Mouse (Mus musculus): ENCODE measurements around the gene Mta2. TPM values are rescaled to one million over a fixed set of nuclear protein-coding genes. Genes with fewer than 3 reads are reported as not detected.

Gene Mta2
- polyA plus RNA-seq, 1 experiment from 2014 or later = 202 TPM

GRCm38 (mm10) chr19:8919000-8919399, 22.7 kb upstream of the Mta2 start:
- 94% methylated on average over 3 of the region's 3 CpGs for WGBS
- H3K4me3 ChIP-seq = no peak overlapping the region
- no peak for DNase-seq (ENCODE audit: extremely low spot score, low spot score)
- peaks cover 48% of the 10 kb centered on the region for H3K36me3 ChIP-seq (replicated peaks)
- H3K27me3 ChIP-seq (ENCODE audit: poor library complexity, severe bottlenecking) = no peaks in the 10 kb centered on the region
- no peak overlapping the region for H3K27ac ChIP-seq
- no peaks in the 10 kb centered on the region for H3K9me3 ChIP-seq
- peaks cover 24% of the 10 kb centered on the region for H3K4me1 ChIP-seq

- H3K9me3 ChIP-seq = no peaks in the 10 kb centered on the region
- DNase-seq (ENCODE audit: extremely low spot score, low spot score) = no peak
- H3K27ac ChIP-seq = peak overlapping the region; percentile 92
- H3K36me3 ChIP-seq (replicated peaks) = peaks cover 45% of the 10 kb centered on the region
- H3K4me3 ChIP-seq = peak overlapping the region; percentile 89
- 68% methylated on average over 6 of the region's 6 CpGs for WGBS
- H3K27me3 ChIP-seq (ENCODE audit: poor library complexity, severe bottlenecking) = no peaks in the 10 kb centered on the region
- H3K4me1 ChIP-seq = peaks cover 24% of the 10 kb centered on the region
Measured at GRCm38 (mm10) chr19:8919684-8920072, 22.0 kb upstream of the Mta2 start.

GRCm38 (mm10) chr19:8920073-8920736, 21.5 kb upstream of the Mta2 start, which contains the start of gene B3gat3:
Gene B3gat3 (plus strand): TSS chr19:8920374.
- WGBS = 3% methylated on average over 50 of the region's 50 CpGs

GRCm38 (mm10) chr19:8920836-8921291, 20.8 kb upstream of the Mta2 start:
- Histone ChIP-seq H3K4me3 (peak overlapping the region; percentile 89), H3K27ac (peak overlapping the region; percentile 92), H3K36me3 (replicated peaks) (peaks cover 42% of the 10 kb centered on the region), H3K4me1 (peaks cover 24% of the 10 kb centered on the region), H3K9me3 (no peaks in the 10 kb centered on the region), H3K27me3 (ENCODE audit: poor library complexity, severe bottlenecking) (no peaks in the 10 kb centered on the region)
- 2% methylated on average over 6 of the region's 6 CpGs for WGBS
- peak; percentile 38 for DNase-seq (ENCODE audit: extremely low spot score, low spot score)

More at GRCm38 (mm10) chr19:8920073-8920736, 21.5 kb upstream of the Mta2 start, which contains the start of gene B3gat3:
- Histone ChIP-seq H3K27me3 (ENCODE audit: poor library complexity, severe bottlenecking) (no peaks in the 10 kb centered on the region), H3K4me3 (peak within 1 kb of the TSS; percentile 89), H3K4me1 (peaks cover 24% of the 10 kb centered on the region), H3K36me3 (replicated peaks) (peaks cover 42% of the 10 kb centered on the region), H3K9me3 (no peaks in the 10 kb centered on the region), H3K27ac (peak within 1 kb of the TSS; percentile 92)
- DNase-seq (ENCODE audit: extremely low spot score, low spot score) = peak; percentile 96

GRCm38 (mm10) chr19:8921741-8922140, 19.9 kb upstream of the Mta2 start:
- 77% methylated on average over 9 of the region's 9 CpGs for WGBS
- H3K36me3 ChIP-seq (replicated peaks) = peaks cover 42% of the 10 kb centered on the region
- DNase-seq (ENCODE audit: extremely low spot score, low spot score) = no peak
- no peak overlapping the region for H3K27ac ChIP-seq
- no peaks in the 10 kb centered on the region for H3K27me3 ChIP-seq (ENCODE audit: poor library complexity, severe bottlenecking)
- no peaks in the 10 kb centered on the region for H3K9me3 ChIP-seq
- H3K4me3 ChIP-seq = peak overlapping the region; percentile 89
- peaks cover 24% of the 10 kb centered on the region for H3K4me1 ChIP-seq

GRCm38 (mm10) chr19:8926766-8927165, 14.9 kb upstream of the Mta2 start:
- peaks cover 58% of the 10 kb centered on the region for H3K36me3 ChIP-seq (replicated peaks)
- H3K4me1 ChIP-seq = peaks cover 33% of the 10 kb centered on the region
- H3K9me3 ChIP-seq = no peaks in the 10 kb centered on the region
- no peak for DNase-seq (ENCODE audit: extremely low spot score, low spot score)
- 96% methylated on average over 2 of the region's 2 CpGs for WGBS
- H3K4me3 ChIP-seq = no peak overlapping the region
- H3K27ac ChIP-seq = no peak overlapping the region
- H3K27me3 ChIP-seq (ENCODE audit: poor library complexity, severe bottlenecking) = no peaks in the 10 kb centered on the region

GRCm38 (mm10) chr19:8927891-8928525, 13.7 kb upstream of the Mta2 start:
- DNase-seq (ENCODE audit: extremely low spot score, low spot score) = no peak
- no peaks in the 10 kb centered on the region for H3K27me3 ChIP-seq (ENCODE audit: poor library complexity, severe bottlenecking)
- 0 out of 2 replicates have a peak overlapping the region, but pooled peaks have one; percentile 77 for H3K4me3 ChIP-seq
- 89% methylated on average over 12 of the region's 12 CpGs for WGBS
- H3K27ac ChIP-seq = no peak overlapping the region
- peaks cover 28% of the 10 kb centered on the region for H3K4me1 ChIP-seq
- H3K36me3 ChIP-seq (replicated peaks) = peaks cover 52% of the 10 kb centered on the region
- H3K9me3 ChIP-seq = no peaks in the 10 kb centered on the region

GRCm38 (mm10) chr19:8928689-8929223, 12.9 kb upstream of the Mta2 start:
- WGBS = 11% methylated on average over 16 of the region's 16 CpGs

GRCm38 (mm10) chr19:8929224-8930088, 12.2 kb upstream of the Mta2 start, which contains the start of the genes Rom1 and Eml3:
Gene Rom1 (minus strand): TSS chr19:8929356.
Gene Eml3 (plus strand): TSS chr19:8929552.
- Histone ChIP-seq H3K9me3 (no peaks in the 10 kb centered on the region), H3K27ac (peak within 1 kb of the TSS; percentile 89), H3K27me3 (ENCODE audit: poor library complexity, severe bottlenecking) (no peaks in the 10 kb centered on the region), H3K4me3 (peak within 1 kb of the TSS; percentile 77), H3K36me3 (replicated peaks) (peaks cover 62% of the 10 kb centered on the region), H3K4me1 (peaks cover 28% of the 10 kb centered on the region)
- peak; percentile 75 for DNase-seq (ENCODE audit: extremely low spot score, low spot score)
- WGBS = under 1% methylated on average over 58 of the region's 74 CpGs

More at GRCm38 (mm10) chr19:8928689-8929223, 12.9 kb upstream of the Mta2 start:
- Histone ChIP-seq H3K27me3 (ENCODE audit: poor library complexity, severe bottlenecking) (no peaks in the 10 kb centered on the region), H3K36me3 (replicated peaks) (peaks cover 57% of the 10 kb centered on the region), H3K4me1 (peaks cover 28% of the 10 kb centered on the region), H3K4me3 (peak overlapping the region; percentile 77), H3K9me3 (no peaks in the 10 kb centered on the region), H3K27ac (peak overlapping the region; percentile 89)
- DNase-seq (ENCODE audit: extremely low spot score, low spot score) = no peak

GRCm38 (mm10) chr19:8930117-8930516, 11.6 kb upstream of the Mta2 start:
- WGBS = 14% methylated on average over 11 of the region's 11 CpGs
- no peak for DNase-seq (ENCODE audit: extremely low spot score, low spot score)
- H3K27ac ChIP-seq = peak overlapping the region; percentile 89
- peaks cover 65% of the 10 kb centered on the region for H3K36me3 ChIP-seq (replicated peaks)
- peak overlapping the region; percentile 77 for H3K4me3 ChIP-seq
- H3K27me3 ChIP-seq (ENCODE audit: poor library complexity, severe bottlenecking) = no peaks in the 10 kb centered on the region
- no peaks in the 10 kb centered on the region for H3K9me3 ChIP-seq
- H3K4me1 ChIP-seq = peaks cover 28% of the 10 kb centered on the region

GRCm38 (mm10) chr19:8930771-8931170, 10.9 kb upstream of the Mta2 start:
- peaks cover 65% of the 10 kb centered on the region for H3K36me3 ChIP-seq (replicated peaks)
- 0 out of 2 replicates have a peak overlapping the region, but pooled peaks have one; percentile 89 for H3K27ac ChIP-seq
- no peaks in the 10 kb centered on the region for H3K9me3 ChIP-seq
- 83% methylated on average over 7 of the region's 7 CpGs for WGBS
- no peak for DNase-seq (ENCODE audit: extremely low spot score, low spot score)
- H3K4me1 ChIP-seq = peaks cover 28% of the 10 kb centered on the region
- H3K27me3 ChIP-seq (ENCODE audit: poor library complexity, severe bottlenecking) = no peaks in the 10 kb centered on the region
- H3K4me3 ChIP-seq = peak overlapping the region; percentile 77

- no peak overlapping the region for H3K4me3 ChIP-seq
- peaks cover 69% of the 10 kb centered on the region for H3K36me3 ChIP-seq (replicated peaks)
- WGBS = 84% methylated on average over 2 of the region's 2 CpGs
Measured at GRCm38 (mm10) chr19:8936736-8937135, 4.9 kb upstream of the Mta2 start.

More at GRCm38 (mm10) chr19:8936736-8937135, 4.9 kb upstream of the Mta2 start:
- peaks cover 15% of the 10 kb centered on the region for H3K4me1 ChIP-seq
- H3K9me3 ChIP-seq = no peaks in the 10 kb centered on the region
- no peak overlapping the region for H3K27ac ChIP-seq
- no peaks in the 10 kb centered on the region for H3K27me3 ChIP-seq (ENCODE audit: poor library complexity, severe bottlenecking)
- DNase-seq (ENCODE audit: extremely low spot score, low spot score) = no peak
